8 mouse cellular contexts compared by ENCODE assay signal in genomic region chrX:163908337-163909250, GRCm38 (mm10). TPM values are rescaled to one million over a fixed set of nuclear protein-coding genes. Genes with fewer than 3 reads are reported as not detected.
DNase-seq lines count a peak whose midpoint lies in the region; ATAC-seq and TF ChIP-seq lines count a peak whose summit lies in the region.

Gene Ap1s2 (plus strand): TSS chrX:163909017.

- 20% methylated on average over 59 of the region's 80 CpGs for WGBS in forebrain, embryonic 16.5 days
- WGBS in lung, embryonic 14.5 days = 12% methylated on average over 53 of the region's 80 CpGs
- 20% methylated on average over 76 of the region's 80 CpGs for WGBS in olfactory bulb, adult 2 months
- under 1% methylated on average over 64 of the region's 80 CpGs for WGBS in thymus, adult 2 months

- no peak for TF ChIP-seq CTCF in G1E (IDR thresholded peaks at IDR 0.05; ENCODE audit: low read depth, low read length)
- TF ChIP-seq CTCF in layer of hippocampus, adult 2 months (conservative IDR thresholded peaks at IDR 0.05) = peak; percentile 56
- TF ChIP-seq CTCF in lung, embryonic 14.5 days (IDR thresholded peaks at IDR 0.05; ENCODE audit: low read depth) = peak; percentile 21
- no peak for TF ChIP-seq CTCF in olfactory bulb, adult 2 months (IDR thresholded peaks at IDR 0.05; ENCODE audit: insufficient read depth, low read depth, low read length)
- no peak for TF ChIP-seq CTCF in thymus, adult 2 months (IDR thresholded peaks at IDR 0.05; ENCODE audit: borderline replicate concordance, control insufficient read depth, extremely low read depth, insufficient read depth, low read length, poor library complexity)

- intact Hi-C loops in heart, postnatal 36 days (cut with DNase I) = loop anchor here (2.0 to 5.0 kb wide), 3 partner anchors 50 to 169 kb away; partner anchors contain the start of genes Siah1b and Zrsr2

- H3K9ac ChIP-seq in forebrain, embryonic 16.5 days (replicated peaks; ENCODE audit: low read depth, low read length) = peak within 1 kb of the TSS; percentile 70
- H3K9ac ChIP-seq in lung, embryonic 14.5 days = peak within 1 kb of the TSS; percentile 56

- peak; percentile 64 for DNase-seq in G1E (ENCODE audit: low spot score)
- peak; percentile 92 to 95 for DNase-seq in cerebellum, adult 18-20 months
- DNase-seq in heart, postnatal 36 days = peak; percentile 89 to 91
- peak; percentile 88 to 94 for DNase-seq in layer of hippocampus, adult 2 months (ENCODE audit: low spot score in 2 of 2)
- peak; percentile 95 for DNase-seq in lung, embryonic 14.5 days
- DNase-seq in thymus, adult 2 months = peak; percentile 91

- no peaks in the 10 kb centered on the region for H3K4me1 ChIP-seq in G1E (ENCODE audit: insufficient read depth, low read depth, low read length)
- H3K4me1 ChIP-seq in forebrain, embryonic 16.5 days (replicated peaks; ENCODE audit: control insufficient read depth, insufficient read depth, low read length) = no peaks in the 10 kb centered on the region
- H3K4me1 ChIP-seq in lung, embryonic 14.5 days (ENCODE audit: insufficient read depth) = no peaks in the 10 kb centered on the region
- H3K4me1 ChIP-seq in olfactory bulb, adult 2 months (ENCODE audit: control insufficient read depth, insufficient read depth, low read length) = no peaks in the 10 kb centered on the region
- peaks cover 5% of the 10 kb centered on the region; the same call in 1 of the 2 replicates for H3K4me1 ChIP-seq in thymus, adult 2 months (replicated peaks; ENCODE audit: control insufficient read depth, insufficient read depth, low read length)

- H3K4me2 ChIP-seq in forebrain, embryonic 16.5 days (ENCODE audit: low read length) = peak within 1 kb of the TSS; percentile 58
- H3K4me2 ChIP-seq in lung, embryonic 14.5 days = peak within 1 kb of the TSS; percentile 61

- TF ChIP-seq POLR2A in olfactory bulb, adult 2 months (IDR thresholded peaks at IDR 0.05; ENCODE audit: insufficient read depth, low read depth, low read length) = peak; percentile 73
- peak; percentile 85 for TF ChIP-seq POLR2A in thymus, adult 2 months (IDR thresholded peaks at IDR 0.05; ENCODE audit: control insufficient read depth, extremely low read depth, insufficient read depth, low read length, poor library complexity)

- no peaks in the 10 kb centered on the region for H3K9me3 ChIP-seq in G1E (replicated peaks)
- H3K9me3 ChIP-seq in forebrain, embryonic 16.5 days (ENCODE audit: control insufficient read depth, low read length) = no peaks in the 10 kb centered on the region
- no peaks in the 10 kb centered on the region for H3K9me3 ChIP-seq in lung, embryonic 14.5 days (ENCODE audit: low read depth, low read length)

- H3K36me3 ChIP-seq in G1E (replicated peaks) = no peaks in the 10 kb centered on the region
- H3K36me3 ChIP-seq in forebrain, embryonic 16.5 days (ENCODE audit: control insufficient read depth, insufficient read depth) = no peaks in the 10 kb centered on the region
- no peaks in the 10 kb centered on the region for H3K36me3 ChIP-seq in lung, embryonic 14.5 days (ENCODE audit: insufficient read depth)
- no peaks in the 10 kb centered on the region for H3K36me3 ChIP-seq in thymus, adult 2 months (ENCODE audit: control insufficient read depth, insufficient read depth, low read length)

- peak; percentile 94 for ATAC-seq in G1E (ENCODE audit: extremely low read depth, insufficient number of reproducible peaks, low FRiP score, poor library complexity, severe bottlenecking)
- peak; percentile 99 for ATAC-seq in forebrain, embryonic 16.5 days
- peak; percentile 99 for ATAC-seq in lung, embryonic 14.5 days (ENCODE audit: insufficient read depth)

- H3K27me3 ChIP-seq in G1E (ENCODE audit: insufficient read depth, low read length) = no peaks in the 10 kb centered on the region
- H3K27me3 ChIP-seq in forebrain, embryonic 16.5 days (replicated peaks; ENCODE audit: control insufficient read depth, insufficient read depth, low read length) = no peaks in the 10 kb centered on the region
- H3K27me3 ChIP-seq in lung, embryonic 14.5 days (ENCODE audit: insufficient read depth, low read length) = no peaks in the 10 kb centered on the region
- no peaks in the 10 kb centered on the region for H3K27me3 ChIP-seq in thymus, adult 2 months (ENCODE audit: control insufficient read depth, insufficient read depth, low read length)

- peak within 1 kb of the TSS; percentile 92 for H3K27ac ChIP-seq in forebrain, embryonic 16.5 days (ENCODE audit: low read length)
- H3K27ac ChIP-seq in layer of hippocampus, adult 2 months = peak within 1 kb of the TSS; percentile 94
- peak within 1 kb of the TSS; percentile 58; the same call in 1 of the 2 replicates for H3K27ac ChIP-seq in lung, embryonic 14.5 days (ENCODE audit: low read depth)
- H3K27ac ChIP-seq in olfactory bulb, adult 2 months (ENCODE audit: insufficient read depth, low read depth, low read length) = peak within 1 kb of the TSS; percentile 90
- peak within 1 kb of the TSS; percentile 81 for H3K27ac ChIP-seq in thymus, adult 2 months (ENCODE audit: control insufficient read depth, insufficient read depth, low read length)

- H3K4me3 ChIP-seq in G1E (ENCODE audit: low read depth, low read length) = peak within 1 kb of the TSS; percentile 80
- peak within 1 kb of the TSS; percentile 67 for H3K4me3 ChIP-seq in forebrain, embryonic 16.5 days (replicated peaks; ENCODE audit: low read length)
- H3K4me3 ChIP-seq in layer of hippocampus, adult 2 months = peak within 1 kb of the TSS; percentile 68
- peak within 1 kb of the TSS; percentile 54 for H3K4me3 ChIP-seq in lung, embryonic 14.5 days (ENCODE audit: low read depth, low read length)
- peak within 1 kb of the TSS; percentile 85 for H3K4me3 ChIP-seq in olfactory bulb, adult 2 months (ENCODE audit: insufficient read depth, low read depth, low read length)
- peak within 1 kb of the TSS; percentile 76 for H3K4me3 ChIP-seq in thymus, adult 2 months (ENCODE audit: control insufficient read depth, insufficient read depth, low read length)

RNA-seq across cellular contexts. Expression of gene Ap1s2, which starts in this region (rescaled TPM):
- total RNA-seq in G1E (2014; fragmentation: Nextera tagmentation) (15.4 and 17.1 TPM in 2 replicates), G1E (2017) (20.6 and 21.0 TPM in 2 replicates)
- 5.7 and 7.5 TPM in 2 replicates for polyA plus RNA-seq in G1E (2012)
- polyA plus RNA-seq in forebrain, embryonic 16.5 days (2015; fragmentation: Nextera tagmentation; extraction: Ambion mirVana) = 128 and 130 TPM in 2 replicates
- total RNA-seq in heart, postnatal 36 days (2021) = 10 to 100 TPM; 20.9 to 22.3 TPM
- total RNA-seq in layer of hippocampus, adult 2 months (2021) = 10 to 100 TPM; 37.8 to 41.7 TPM
- polyA plus RNA-seq in lung, embryonic 14.5 days (2014; fragmentation: Nextera tagmentation; extraction: Ambion mirVana) = 19.8 and 20.1 TPM in 2 replicates
- polyA plus RNA-seq in olfactory bulb, adult 2 months (2012; ENCODE audit: insufficient read depth, insufficient read length, low replicate concordance, missing spikeins) = not detected in 2 replicates
- polyA plus RNA-seq in thymus, adult 2 months (2012; rRNA removed) = 3.2 and 3.5 TPM in 2 replicates

Comparison
In these comparisons a context has a peak if more than half of its experiments do, and no peak if none do; other contexts are left out.
1. Peak in every context shown above with its lines: DNase-seq, ATAC-seq, H3K4me3 ChIP-seq and H3K27ac ChIP-seq.
2. CTCF ChIP-seq: peak in layer of hippocampus, adult 2 months (single experiment) and lung, embryonic 14.5 days (single experiment); none in G1E (single experiment), olfactory bulb, adult 2 months (single experiment) and thymus, adult 2 months (single experiment).